Mouse (Mus musculus): Measurements from ENCODE around the gene Pomt1.

DNA sequence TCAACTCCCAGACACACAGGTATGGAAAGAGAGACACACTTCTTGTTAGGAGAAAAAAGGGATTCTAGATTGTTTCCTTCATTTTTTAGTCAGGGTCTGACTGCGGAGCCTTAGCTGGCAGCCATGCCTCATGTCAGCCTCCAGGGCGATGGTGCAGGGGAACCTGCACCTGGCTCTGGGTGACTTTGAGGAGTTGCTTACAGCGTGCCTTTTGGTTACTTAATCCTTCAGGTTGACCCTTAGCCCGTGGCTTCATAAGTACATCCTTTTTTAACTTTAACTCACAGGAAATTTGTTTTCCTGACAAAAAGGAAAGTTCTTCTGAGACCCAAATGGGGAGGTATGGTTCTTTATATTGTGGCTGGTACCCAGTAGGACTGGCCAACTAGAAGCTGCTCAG is 6.6 kb downstream of the Pomt1 start:
- TF ChIP-seq CTCF (IDR thresholded peaks at IDR 0.05; ENCODE audit: low read depth): no peak
- TF ChIP-seq EP300 (IDR thresholded peaks at IDR 0.05; ENCODE audit: low read depth): no peak
